Mouse (Mus musculus): Measurements from ENCODE around the gene Anapc16. TPM values are rescaled to one million over a fixed set of nuclear protein-coding genes. Genes with fewer than 3 reads are reported as not detected.
"Not testable (repeated sequence)": the region's sequence is repeated elsewhere in the genome, so short reads cannot be mapped to it uniquely, and the experiment has no call there.

Gene Anapc16
- polyA plus RNA-seq, 1 experiment from 2014 or later = 92.2 TPM

- 84% methylated on average over 3 of the region's 3 CpGs for WGBS
- Histone ChIP-seq H3K36me3 (peaks cover 15% of the 10 kb centered on the region), H3K27ac (no peak overlapping the region), H3K4me3 (no peak overlapping the region), H3K4me1 (replicated peaks) (peaks cover 27% of the 10 kb centered on the region), H3K9ac (no peak overlapping the region), H3K4me2 (no peak overlapping the region), H3K27me3 (no peaks in the 10 kb centered on the region), H3K9me3 (replicated peaks) (no peaks in the 10 kb centered on the region)
- ATAC-seq (replicated peaks; ENCODE audit: insufficient number of reproducible peaks, insufficient read depth, low FRiP score, low read depth) = no peak
Observed at GRCm38 (mm10) chr10:59999057-59999456, 3.9 kb downstream of the Anapc16 start.

- Histone ChIP-seq H3K4me2 (no peak overlapping the region), H3K4me3 (no peak overlapping the region), H3K4me1 (replicated peaks) (peaks cover 23% of the 10 kb centered on the region), H3K9ac (no peak overlapping the region), H3K27ac (no peak overlapping the region), H3K9me3 (replicated peaks) (no peaks in the 10 kb centered on the region), H3K27me3 (no peaks in the 10 kb centered on the region), H3K36me3 (peaks cover 15% of the 10 kb centered on the region)
- WGBS = 12% methylated on average over 7 of the region's 7 CpGs
- ATAC-seq (replicated peaks; ENCODE audit: insufficient number of reproducible peaks, insufficient read depth, low FRiP score, low read depth) = no peak
Observed at GRCm38 (mm10) chr10:59997591-59997990, 5.3 kb downstream of the Anapc16 start.

GRCm38 (mm10) chr10:59995889-59996288, 7.0 kb downstream of the Anapc16 start:
- peak overlapping the region; percentile 39; the same call in 1 of the 2 replicates for H3K27ac ChIP-seq
- 55% methylated on average over 6 of the region's 6 CpGs for WGBS
- peaks cover 28% of the 10 kb centered on the region for H3K4me1 ChIP-seq (replicated peaks)
- no peak for ATAC-seq (replicated peaks; ENCODE audit: insufficient number of reproducible peaks, insufficient read depth, low FRiP score, low read depth)
- H3K36me3 ChIP-seq = peaks cover 15% of the 10 kb centered on the region
- no peak overlapping the region for H3K4me3 ChIP-seq
- no peaks in the 10 kb centered on the region for H3K27me3 ChIP-seq
- H3K9ac ChIP-seq = no peak overlapping the region
- H3K4me2 ChIP-seq = no peak overlapping the region
- no peaks in the 10 kb centered on the region for H3K9me3 ChIP-seq (replicated peaks)

- H3K4me1 ChIP-seq (replicated peaks) = peaks cover 27% of the 10 kb centered on the region
- H3K4me2 ChIP-seq; H3K9me3 ChIP-seq (replicated peaks); ATAC-seq (replicated peaks; ENCODE audit: insufficient number of reproducible peaks, insufficient read depth, low FRiP score, low read depth); H3K9ac ChIP-seq; H3K27me3 ChIP-seq; H3K27ac ChIP-seq; H3K4me3 ChIP-seq: not testable (repeated sequence)
- peaks cover 31% of the 10 kb centered on the region for H3K36me3 ChIP-seq
- 92% methylated on average over 2 of the region's 3 CpGs for WGBS
Observed at GRCm38 (mm10) chr10:59993813-59994212, 9.1 kb downstream of the Anapc16 start.

- Histone ChIP-seq H3K4me1 (replicated peaks) (peaks cover 28% of the 10 kb centered on the region), H3K36me3 (peaks cover 43% of the 10 kb centered on the region), H3K9me3 (replicated peaks) (no peaks in the 10 kb centered on the region), H3K4me2 (no peak overlapping the region), H3K4me3 (no peak overlapping the region), H3K27me3 (no peaks in the 10 kb centered on the region), H3K9ac (no peak overlapping the region), H3K27ac (peak overlapping the region; percentile 9; the same call in 1 of the 2 replicates)
- WGBS = 61% methylated on average over 8 of the region's 8 CpGs
- no peak for ATAC-seq (replicated peaks; ENCODE audit: insufficient number of reproducible peaks, insufficient read depth, low FRiP score, low read depth)
Observed at GRCm38 (mm10) chr10:59992024-59992423, 10.9 kb downstream of the Anapc16 start.

- H3K36me3 ChIP-seq = peaks cover 45% of the 10 kb centered on the region
- H3K4me1 ChIP-seq (replicated peaks) = peaks cover 27% of the 10 kb centered on the region
- H3K4me3 ChIP-seq = no peak overlapping the region
- 38% methylated on average over 9 of the region's 9 CpGs for WGBS
- H3K9ac ChIP-seq = no peak overlapping the region
- no peaks in the 10 kb centered on the region for H3K9me3 ChIP-seq (replicated peaks)
- no peak; the same call in 1 of the 2 replicates for ATAC-seq (replicated peaks; ENCODE audit: insufficient number of reproducible peaks, insufficient read depth, low FRiP score, low read depth)
- H3K27me3 ChIP-seq = no peaks in the 10 kb centered on the region
- H3K27ac ChIP-seq = peak overlapping the region; percentile 9
- H3K4me2 ChIP-seq = peak overlapping the region; percentile 4; the same call in 1 of the 2 replicates
Observed at GRCm38 (mm10) chr10:59991262-59991880, 11.6 kb downstream of the Anapc16 start.

- no peak overlapping the region for H3K4me3 ChIP-seq
- no peak overlapping the region for H3K27ac ChIP-seq
- peaks cover 22% of the 10 kb centered on the region for H3K4me1 ChIP-seq (replicated peaks)
- H3K27me3 ChIP-seq = no peaks in the 10 kb centered on the region
- no peak for ATAC-seq (replicated peaks; ENCODE audit: insufficient number of reproducible peaks, insufficient read depth, low FRiP score, low read depth)
- H3K36me3 ChIP-seq = peaks cover 41% of the 10 kb centered on the region
- 95% methylated on average over 9 of the region's 9 CpGs for WGBS
- no peak overlapping the region for H3K4me2 ChIP-seq
- no peak overlapping the region for H3K9ac ChIP-seq
- H3K9me3 ChIP-seq (replicated peaks) = no peaks in the 10 kb centered on the region
Observed at GRCm38 (mm10) chr10:59990393-59990792, 12.5 kb downstream of the Anapc16 start.

- Histone ChIP-seq H3K9ac (no peak overlapping the region), H3K9me3 (replicated peaks) (no peaks in the 10 kb centered on the region), H3K4me1 (replicated peaks) (peaks cover 22% of the 10 kb centered on the region), H3K27me3 (no peaks in the 10 kb centered on the region), H3K36me3 (peaks cover 31% of the 10 kb centered on the region), H3K4me2 (no peak overlapping the region), H3K27ac (peak overlapping the region; percentile 15), H3K4me3 (no peak overlapping the region)
- ATAC-seq (replicated peaks; ENCODE audit: insufficient number of reproducible peaks, insufficient read depth, low FRiP score, low read depth) = peak; percentile 58
- WGBS = 35% methylated on average over 4 of the region's 4 CpGs
Observed at GRCm38 (mm10) chr10:59988036-59988435, 14.9 kb downstream of the Anapc16 start.

GRCm38 (mm10) chr10:59982379-59982873, 20.5 kb downstream of the Anapc16 start:
- Histone ChIP-seq H3K4me3 (no peak overlapping the region), H3K36me3 (peaks cover 6% of the 10 kb centered on the region), H3K9ac (no peak overlapping the region), H3K4me1 (replicated peaks) (peaks cover 51% of the 10 kb centered on the region), H3K27me3 (no peaks in the 10 kb centered on the region), H3K27ac (peak overlapping the region; percentile 63), H3K9me3 (replicated peaks) (no peaks in the 10 kb centered on the region), H3K4me2 (no peak overlapping the region)
- WGBS = 69% methylated on average over 12 of the region's 12 CpGs
- ATAC-seq (replicated peaks; ENCODE audit: insufficient number of reproducible peaks, insufficient read depth, low FRiP score, low read depth) = no peak

- H3K9me3 ChIP-seq (replicated peaks) = no peaks in the 10 kb centered on the region
- no peak overlapping the region for H3K9ac ChIP-seq
- H3K4me2 ChIP-seq = no peak overlapping the region
- no peaks in the 10 kb centered on the region for H3K27me3 ChIP-seq
- H3K36me3 ChIP-seq = no peaks in the 10 kb centered on the region
- H3K4me1 ChIP-seq (replicated peaks) = peaks cover 56% of the 10 kb centered on the region
- WGBS = 43% methylated on average over 9 of the region's 9 CpGs
- no peak overlapping the region for H3K4me3 ChIP-seq
- H3K27ac ChIP-seq = peak overlapping the region; percentile 63
- ATAC-seq (replicated peaks; ENCODE audit: insufficient number of reproducible peaks, insufficient read depth, low FRiP score, low read depth) = peak; percentile 51
Observed at GRCm38 (mm10) chr10:59981792-59982191, 21.1 kb downstream of the Anapc16 start.

- H3K27ac ChIP-seq = peak overlapping the region; percentile 63
- H3K27me3 ChIP-seq = no peaks in the 10 kb centered on the region
- H3K36me3 ChIP-seq = no peaks in the 10 kb centered on the region
- H3K4me1 ChIP-seq (replicated peaks) = peaks cover 60% of the 10 kb centered on the region
- H3K4me3 ChIP-seq = no peak overlapping the region
- ATAC-seq (replicated peaks; ENCODE audit: insufficient number of reproducible peaks, insufficient read depth, low FRiP score, low read depth) = no peak
- no peak overlapping the region for H3K9ac ChIP-seq
- H3K4me2 ChIP-seq = no peak overlapping the region
- no peaks in the 10 kb centered on the region for H3K9me3 ChIP-seq (replicated peaks)
- 56% methylated on average over 4 of the region's 4 CpGs for WGBS
Observed at GRCm38 (mm10) chr10:59981336-59981735, 21.6 kb downstream of the Anapc16 start.

- Histone ChIP-seq H3K27me3 (no peaks in the 10 kb centered on the region), H3K4me2 (no peak overlapping the region), H3K9ac (no peak overlapping the region), H3K4me1 (replicated peaks) (peaks cover 60% of the 10 kb centered on the region), H3K27ac (peak overlapping the region; percentile 63; the same call in 1 of the 2 replicates), H3K4me3 (no peak overlapping the region), H3K36me3 (no peaks in the 10 kb centered on the region), H3K9me3 (replicated peaks) (no peaks in the 10 kb centered on the region)
- ATAC-seq (replicated peaks; ENCODE audit: insufficient number of reproducible peaks, insufficient read depth, low FRiP score, low read depth) = no peak
- 76% methylated on average over 6 of the region's 6 CpGs for whole genome bisulfite sequencing
Observed at GRCm38 (mm10) chr10:59980815-59981244, 22.1 kb downstream of the Anapc16 start.

All from heart, embryonic 15.5 days (tissue).